Mouse (Mus musculus): ENCODE measurements around the gene Glipr1.

The Glipr1 gene

DNA sequence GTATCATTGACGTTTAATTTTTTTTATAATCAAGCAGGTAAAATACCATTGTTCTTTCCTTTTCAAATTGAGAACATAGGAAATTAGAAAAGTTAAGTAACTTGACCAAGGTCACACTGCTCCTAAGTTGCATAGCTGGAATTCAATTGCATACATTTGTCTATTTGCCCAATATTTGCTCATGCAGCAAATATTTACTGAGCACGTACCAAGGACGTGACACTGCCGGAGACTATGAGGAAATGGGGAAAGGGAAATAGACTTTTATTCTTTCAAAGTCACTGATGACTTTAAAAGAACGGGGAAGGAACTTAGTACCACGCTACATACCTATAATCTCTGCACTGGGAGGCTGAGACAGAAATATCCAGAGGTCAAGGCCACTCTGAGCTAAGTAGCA is 42.0 kb downstream of the Glipr1 start:
- no peak for DNase-seq

DNA sequence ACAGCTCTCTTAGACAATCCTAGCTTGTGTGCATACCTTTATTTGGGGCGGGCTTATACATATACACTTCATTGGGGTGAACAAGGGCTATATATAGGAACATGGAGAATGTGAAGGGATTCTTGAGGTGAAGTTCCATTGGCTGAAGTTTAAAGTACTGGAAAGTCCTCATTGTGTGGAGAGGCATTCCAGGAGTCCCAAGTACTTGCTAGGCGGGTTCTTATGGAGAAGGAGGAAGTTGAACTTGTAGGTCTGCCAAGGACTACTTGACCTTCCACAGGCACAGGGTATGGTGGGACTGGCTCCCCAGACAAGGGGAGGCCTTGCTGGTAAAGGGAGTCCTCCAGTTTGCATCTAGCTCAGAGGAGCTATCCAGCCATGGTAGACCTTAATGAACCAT is 43.1 kb downstream of the Glipr1 start:
- DNase-seq, result no peak

DNA sequence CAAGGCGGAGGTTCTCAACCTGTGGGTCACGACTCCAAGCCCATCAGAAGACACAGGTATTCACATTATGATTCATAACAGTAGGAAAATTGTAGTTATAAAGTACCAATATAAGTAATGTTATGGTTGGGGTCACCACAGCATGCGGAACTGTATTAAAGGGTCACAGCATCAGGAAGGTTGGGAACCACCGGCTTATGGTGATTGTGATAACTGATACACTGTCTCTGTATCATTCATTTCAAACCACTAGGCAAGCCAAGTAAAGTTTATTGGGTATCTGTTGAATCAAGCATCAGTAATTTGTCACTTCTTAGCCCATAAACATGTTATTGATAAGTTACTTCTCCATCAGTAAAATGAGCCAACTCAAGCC is 44.4 kb downstream of the Glipr1 start:
- DNase-seq, result no peak

DNA sequence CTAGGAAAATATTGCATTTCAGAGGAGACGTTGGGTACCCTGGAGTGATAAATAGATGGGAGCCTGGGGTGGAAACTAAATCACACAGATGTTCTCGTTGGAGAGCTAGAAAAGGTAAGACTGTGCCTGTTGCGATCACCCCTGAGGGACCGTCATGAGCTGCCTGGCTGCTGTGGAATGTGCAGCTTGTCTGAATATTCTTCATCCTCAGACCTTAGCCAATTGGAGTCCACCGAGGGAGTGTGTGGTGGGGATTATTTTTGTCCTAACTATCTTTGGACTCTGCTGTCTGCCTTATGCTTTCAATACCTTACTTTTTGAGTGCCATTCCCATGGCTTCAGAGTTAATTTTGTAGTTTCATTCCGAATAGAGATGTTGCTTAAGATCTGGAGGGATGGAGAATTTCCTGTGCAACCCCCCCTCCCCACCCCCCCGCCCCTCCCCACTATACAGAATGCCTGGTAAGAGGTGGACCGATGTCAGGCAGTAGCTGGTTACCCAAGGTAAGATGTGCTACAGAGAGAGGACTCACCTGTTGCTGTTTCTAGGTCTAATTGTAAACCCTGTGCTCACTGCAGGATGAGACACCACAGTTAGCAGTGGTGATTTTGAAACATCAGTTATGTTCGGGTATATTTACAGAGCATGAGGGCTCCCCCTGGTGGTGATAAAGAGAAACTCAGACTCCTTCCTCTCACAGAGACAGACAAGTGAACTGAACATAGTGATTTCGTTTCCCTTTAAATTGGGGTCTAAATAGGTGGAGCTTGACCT is 45.0 kb downstream of the Glipr1 start:
- peak; percentile 39 for DNase-seq

DNA sequence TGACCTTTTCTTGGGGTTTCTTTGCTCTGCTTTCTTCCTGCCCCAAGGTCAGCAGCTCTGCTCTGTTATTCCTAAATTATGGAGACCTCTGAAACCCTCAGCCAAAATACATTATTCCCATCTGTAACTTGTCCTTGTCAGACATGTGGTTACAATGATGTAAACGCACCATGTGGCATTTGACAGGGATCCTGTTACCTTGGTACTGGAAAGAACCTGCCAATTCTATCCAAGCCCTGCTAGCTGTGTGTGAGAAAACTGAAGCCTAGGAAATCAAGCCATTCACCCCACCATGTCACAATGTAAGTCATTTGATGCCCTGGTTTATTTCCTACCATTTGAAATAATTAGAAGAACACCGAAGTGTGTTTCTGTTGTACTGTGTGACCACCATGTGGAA is 46.6 kb downstream of the Glipr1 start:
- no peak for DNase-seq

DNA sequence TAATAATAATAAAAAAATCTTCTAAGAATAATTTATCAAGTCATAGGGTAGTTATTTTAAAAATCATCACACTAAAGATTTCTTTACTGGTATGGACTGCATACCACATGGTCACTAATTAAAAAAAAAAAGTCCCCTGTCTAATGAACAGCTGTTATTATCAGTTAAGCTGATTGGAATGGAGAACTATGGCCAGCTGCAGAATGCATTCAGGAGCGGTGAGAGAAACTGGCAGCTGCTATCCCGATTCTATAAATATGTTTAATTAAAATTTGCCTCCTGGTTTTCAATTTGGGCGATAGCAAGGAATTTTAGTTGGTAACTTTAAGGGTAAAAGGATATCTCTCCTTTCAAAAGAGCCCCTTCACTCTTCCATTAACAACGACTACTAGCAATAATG is 53.4 kb downstream of the Glipr1 start:
- no peak for DNase-seq

DNA sequence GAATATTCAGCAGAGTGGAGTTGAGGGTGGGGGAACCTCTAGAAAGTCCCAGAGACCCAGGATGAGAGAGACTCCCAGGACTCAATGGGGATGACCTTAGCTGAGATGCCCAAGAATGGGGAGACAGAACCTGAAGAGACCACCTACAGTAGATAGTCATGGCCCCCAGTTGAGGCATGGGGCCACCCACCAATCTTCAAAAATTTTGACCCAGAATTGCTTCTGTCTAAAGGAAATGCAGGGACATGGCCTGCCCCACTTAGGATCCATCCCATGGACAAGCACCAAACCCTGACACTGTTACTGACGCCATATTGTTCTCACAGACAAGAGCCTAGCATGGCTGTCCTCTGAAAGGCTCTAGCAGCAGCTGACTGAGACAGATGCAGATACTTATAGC is 54.4 kb downstream of the Glipr1 start:
- no peak for DNase-seq

DNA sequence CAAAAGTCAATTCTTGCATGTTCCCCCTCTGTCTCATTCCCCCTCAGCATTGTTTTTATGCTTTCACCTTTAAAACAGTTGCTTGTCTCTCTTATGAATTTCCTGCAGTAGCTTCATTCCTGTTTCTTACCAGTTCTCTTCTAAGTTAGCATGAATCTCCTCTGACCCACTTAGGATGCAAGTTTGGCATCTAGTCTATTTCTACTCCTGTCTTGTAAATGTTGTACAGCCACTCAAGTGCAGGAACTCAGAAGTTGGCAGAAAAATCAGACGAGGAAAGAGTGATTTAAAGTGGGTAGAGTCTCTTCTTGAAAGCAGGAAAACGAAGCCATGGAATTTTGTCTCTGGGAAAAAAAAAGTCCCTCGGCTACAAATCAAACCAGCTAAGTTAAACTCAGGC is 56.9 kb downstream of the Glipr1 start:
- no peak for DNase-seq

DNA sequence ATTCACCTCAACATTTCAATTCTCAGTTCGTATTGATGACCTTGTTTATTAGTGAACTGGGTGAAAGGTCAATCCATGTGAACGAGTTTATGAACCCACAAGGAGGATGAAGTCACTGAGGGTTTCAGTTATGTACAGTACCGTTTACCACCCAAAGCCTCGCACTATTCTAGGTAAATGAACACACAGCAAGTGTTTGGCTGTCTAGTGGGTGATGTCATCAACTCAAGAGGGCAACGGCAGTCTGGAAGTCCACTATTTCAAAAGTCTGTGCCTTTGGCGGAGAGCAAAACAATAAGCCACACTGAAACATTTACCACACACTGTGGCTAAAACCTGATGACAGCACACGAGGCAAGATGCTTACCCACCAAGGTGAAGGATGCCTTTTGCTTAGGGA is 59.4 kb downstream of the Glipr1 start:
- DNase-seq, result no peak

DNA sequence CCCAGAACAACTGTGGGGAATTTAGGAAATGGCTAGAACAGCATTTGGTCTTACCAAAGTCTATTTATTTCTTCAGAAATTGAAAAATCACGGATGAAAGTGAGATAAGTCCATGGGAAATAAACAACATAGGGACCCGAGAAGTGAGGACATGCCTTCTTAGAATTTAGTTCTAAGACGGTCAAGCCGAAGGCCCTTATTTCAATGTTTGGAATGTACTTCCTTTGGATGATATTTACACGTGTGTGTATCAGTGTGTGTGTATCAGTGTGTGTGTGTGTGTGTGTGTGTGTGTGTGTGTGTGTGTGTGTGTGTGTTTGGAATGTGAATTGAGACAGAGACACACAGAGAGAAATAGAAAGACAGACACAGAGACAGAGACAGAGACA is 65.3 kb downstream of the Glipr1 start:
- DNase-seq, result no peak

DNA sequence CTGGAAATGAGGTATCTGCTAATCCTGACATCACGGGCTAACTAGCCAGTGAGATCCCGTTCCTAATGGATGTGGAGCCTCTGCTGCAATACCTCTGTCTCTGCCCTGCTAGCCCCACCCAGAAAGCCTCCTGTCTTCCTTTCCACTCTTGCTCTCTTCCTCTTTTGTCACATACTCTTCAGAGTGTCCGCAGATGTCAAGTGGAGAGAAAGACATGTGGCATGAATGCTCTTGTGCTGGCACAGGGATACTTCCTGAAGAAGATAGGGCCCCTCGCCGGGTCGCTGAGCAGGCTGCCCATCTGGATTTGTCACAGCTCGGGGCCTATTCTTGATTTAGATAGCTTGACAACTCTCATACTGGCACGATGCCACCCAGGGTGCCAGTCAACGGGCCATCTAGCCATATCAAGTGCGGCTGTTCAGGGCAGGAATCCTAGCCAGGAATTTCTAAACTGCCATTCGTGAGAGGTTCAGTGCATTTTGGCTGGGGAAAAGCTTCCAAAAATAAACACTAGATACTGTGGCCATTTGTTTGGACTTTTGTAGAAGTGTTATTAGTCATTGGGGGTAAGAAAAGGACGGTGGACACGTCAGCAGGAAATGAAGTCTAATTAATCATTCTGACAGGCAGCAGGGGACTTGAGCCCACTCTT is 65.8 kb downstream of the Glipr1 start:
- no peak for DNase-seq

DNA sequence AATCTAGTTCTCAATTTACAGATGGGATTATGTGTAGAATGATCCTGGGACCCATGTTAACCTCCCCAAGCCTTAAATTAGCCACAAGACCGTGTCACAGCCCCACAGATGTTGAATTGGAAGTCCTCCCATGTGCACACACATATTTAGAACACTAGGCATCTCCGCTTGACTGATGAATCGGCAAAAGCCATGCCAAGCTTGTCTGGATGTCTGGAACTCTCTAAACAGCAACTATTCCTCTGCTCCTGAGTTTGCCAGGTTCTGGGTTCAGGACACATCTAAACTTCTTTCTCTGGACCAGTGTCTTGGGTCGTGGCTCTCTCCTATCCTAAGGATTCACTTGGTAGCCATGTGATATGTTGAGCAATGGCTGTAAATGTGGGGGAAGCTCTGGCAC is 66.4 kb downstream of the Glipr1 start:
- no peak for DNase-seq
